Mouse (Mus musculus) hindbrain, embryonic 16.5 days (tissue): ENCODE results near the gene Zfp451. TPM values are rescaled to one million over a fixed set of nuclear protein-coding genes. Genes with fewer than 3 reads are reported as not detected.

ENCODE experiments used
- ATAC-seq: fragments of 200-750 bp; cut with Nextera tagmentation; 2 replicates; pipeline ENCODE4 v1.8.0; 2017; ENCODE audit warnings: moderate TSS enrichment, moderate library complexity
- H3K27ac ChIP-seq: fragments of 300-500 bp; sonication (generic); 2 replicates; pipeline ENCODE4 v1.5.1; 2014; ENCODE audit warnings: low read depth, mild to moderate bottlenecking, control low read depth, low read length, moderate library complexity
- H3K27me3 ChIP-seq: fragments of 300-500 bp; sonication (generic); replicated peaks from 2 replicates; pipeline ENCODE4 v1.6.1; 2014; ENCODE audit warnings: low read length; ENCODE audit not compliant: control insufficient read depth, insufficient read depth
- H3K36me3 ChIP-seq: fragments of 300-500 bp; sonication (generic); 2 replicates; pipeline ENCODE4 v1.6.1; 2014; ENCODE audit warnings: mild to moderate bottlenecking, low read length, moderate library complexity, mixed read lengths; ENCODE audit not compliant: control insufficient read depth, insufficient read depth
- H3K4me1 ChIP-seq: fragments of 300-500 bp; sonication (generic); 2 replicates; pipeline ENCODE4 v1.6.1; 2014; ENCODE audit warnings: low read depth, low read length; ENCODE audit not compliant: control insufficient read depth, insufficient read depth
- H3K4me2 ChIP-seq: fragments of 300-500 bp; sonication (generic); 2 replicates; pipeline ENCODE4 v1.6.1; 2014; ENCODE audit warnings: mild to moderate bottlenecking, low read length, control low read depth, moderate library complexity
- H3K4me3 ChIP-seq: fragments of 300-500 bp; sonication (generic); 2 replicates; pipeline ENCODE4 v1.5.1; 2014; ENCODE audit warnings: mild to moderate bottlenecking, low read length, control low read depth, moderate library complexity
- H3K9ac ChIP-seq: fragments of 300-500 bp; sonication (generic); 2 replicates; pipeline ENCODE4 v1.6.1; 2014; ENCODE audit warnings: low read depth, mild to moderate bottlenecking, control low read depth, low read length, moderate library complexity
- H3K9me3 ChIP-seq: fragments of 300-500 bp; sonication (generic); 2 replicates; pipeline ENCODE4 v1.6.1; 2014; ENCODE audit warnings: mild to moderate bottlenecking, low read length, moderate library complexity; ENCODE audit not compliant: control insufficient read depth
- WGBS: fragments of 180-500 bp; shearing (Covaris S2); extraction: QIAGEN DNeasy Blood & Tissue Kit; methylation state at CpG from one replicate; pipeline ENCODE4 v1.1.7; 2014; 5-methylcytosine and 5-hydroxymethylcytosine counted together
- polyA plus RNA-seq: library from polyadenylated mRNA; unstranded; fragments of >200 nt; fragmentation: Nextera tagmentation; extraction: Ambion mirVana; gene quantifications from 2 replicates; pipeline ENCODE4 v1.2.1, GENCODE M21; 2015

The Zfp451 gene
- polyA plus RNA-seq, 1 experiment from 2014 or later: 30.3 TPM

DNA sequence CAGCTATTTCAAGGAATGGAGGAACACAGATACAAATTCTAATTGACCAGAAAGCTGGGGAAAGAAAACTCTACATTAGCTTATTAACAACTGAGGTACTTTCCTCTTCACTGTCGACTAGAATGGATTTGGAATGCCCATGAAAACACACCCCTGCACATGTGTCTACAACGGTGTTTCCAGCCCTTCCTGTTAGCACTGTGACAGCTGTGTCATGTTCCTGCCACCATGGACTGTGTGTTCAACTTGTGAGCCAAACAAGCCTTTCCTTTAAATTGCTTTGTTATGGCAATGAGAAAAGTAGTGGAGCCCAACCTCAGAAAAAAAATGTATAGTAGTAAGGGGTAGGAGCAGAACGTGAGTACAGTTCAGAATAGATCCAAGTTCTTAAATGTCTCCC lies 25.9 kb downstream of the Zfp451 start:
- WGBS: 71% methylated on average over 3 of the region's 3 CpGs
- no peak for ATAC-seq

DNA sequence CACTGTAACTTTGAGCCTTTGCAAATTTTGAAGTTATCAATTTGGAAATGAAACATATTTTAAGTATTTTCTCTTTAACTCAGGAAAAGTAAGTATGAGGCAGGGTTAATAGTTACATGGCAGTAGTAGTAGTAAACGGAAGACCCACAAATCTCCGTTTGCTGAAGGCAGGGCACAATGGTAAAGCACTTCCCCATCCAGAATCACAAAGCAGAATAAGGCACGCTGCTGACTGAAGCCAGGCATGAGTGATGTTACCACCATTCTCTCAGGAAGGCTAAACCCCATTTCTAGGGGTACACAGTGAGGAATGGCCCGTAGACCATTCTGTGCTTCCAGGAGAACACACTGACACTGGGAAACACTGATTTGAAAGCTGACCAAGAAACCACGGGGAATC lies 26.3 kb downstream of the Zfp451 start:
- H3K9me3 ChIP-seq: no peaks in the 10 kb centered on the region
- H3K36me3 ChIP-seq: 0 out of 2 replicates have a peak, but pooled peaks cover 4% of the 10 kb centered on the region
- no peaks in the 10 kb centered on the region for H3K4me1 ChIP-seq
- H3K9ac ChIP-seq: no peak overlapping the region
- 80% methylated on average over 5 of the region's 5 CpGs for WGBS
- no peak overlapping the region for H3K4me3 ChIP-seq
- no peak overlapping the region for H3K27ac ChIP-seq
- H3K27me3 ChIP-seq: no peaks in the 10 kb centered on the region
- ATAC-seq: no peak
- H3K4me2 ChIP-seq: no peak overlapping the region

More for the DNA sequence above, 25.9 kb downstream of the Zfp451 start:
- Histone ChIP-seq H3K9ac (no peak overlapping the region), H3K4me3 (no peak overlapping the region), H3K4me2 (no peak overlapping the region), H3K9me3 (no peaks in the 10 kb centered on the region), H3K27ac (no peak overlapping the region), H3K4me1 (no peaks in the 10 kb centered on the region), H3K36me3 (0 out of 2 replicates have a peak, but pooled peaks cover 4% of the 10 kb centered on the region), H3K27me3 (no peaks in the 10 kb centered on the region)

DNA sequence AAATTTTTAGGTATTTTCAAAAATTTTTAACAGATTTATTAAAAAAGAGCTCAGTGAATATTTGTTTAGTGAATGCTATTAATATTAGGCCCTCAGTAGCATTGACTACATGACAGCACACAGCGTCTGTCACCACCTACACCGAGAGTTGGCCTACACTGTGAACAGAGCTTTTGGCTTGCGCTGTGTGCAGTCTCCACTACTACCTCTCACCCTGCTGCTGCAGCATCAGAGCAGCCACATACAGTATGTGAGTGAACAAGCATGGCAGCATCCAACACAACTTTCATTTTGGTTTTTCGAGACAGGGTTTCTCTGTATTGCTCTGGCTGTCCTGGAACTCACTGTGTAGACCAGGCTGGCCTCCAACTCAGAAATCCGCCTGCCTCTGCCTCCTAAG lies 29.8 kb downstream of the Zfp451 start:
- WGBS: over 99% methylated on average over 5 of the region's 5 CpGs
- Histone ChIP-seq H3K9ac (no peak overlapping the region), H3K27ac (no peak overlapping the region), H3K4me2 (no peak overlapping the region), H3K9me3 (no peaks in the 10 kb centered on the region), H3K27me3 (no peaks in the 10 kb centered on the region), H3K4me3 (no peak overlapping the region), H3K36me3 (0 out of 2 replicates have a peak, but pooled peaks cover 6% of the 10 kb centered on the region), H3K4me1 (no peaks in the 10 kb centered on the region)
- no peak for ATAC-seq

DNA sequence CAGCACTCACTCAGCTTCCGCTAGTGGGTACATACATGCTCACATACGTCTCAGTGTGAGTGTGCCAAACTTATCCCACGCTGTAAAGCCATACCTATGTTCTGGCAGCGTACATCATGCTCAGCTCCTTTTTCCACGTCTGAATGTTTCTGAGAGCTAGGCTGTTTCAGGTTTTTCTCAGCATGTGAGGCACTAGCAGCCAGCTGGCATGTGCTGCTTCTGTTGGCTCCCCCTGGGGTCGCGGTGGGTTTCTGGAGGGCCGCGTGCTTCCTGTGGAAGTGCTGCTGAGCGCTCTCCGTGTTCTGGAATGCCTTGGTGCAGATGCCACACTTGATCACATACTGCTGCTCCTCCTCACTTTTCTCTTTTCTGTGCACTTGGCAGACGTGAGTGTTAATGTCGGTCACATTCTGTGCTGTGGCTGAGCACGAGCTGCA lies 38.2 kb downstream of the Zfp451 start:
- H3K4me2 ChIP-seq: no peak overlapping the region
- no peak overlapping the region for H3K4me3 ChIP-seq
- H3K9ac ChIP-seq: no peak overlapping the region
- no peaks in the 10 kb centered on the region for H3K4me1 ChIP-seq
- ATAC-seq: peak; percentile 34; the same call in 1 of the 2 replicates
- H3K36me3 ChIP-seq: peaks cover 16% of the 10 kb centered on the region
- no peaks in the 10 kb centered on the region for H3K9me3 ChIP-seq
- no peaks in the 10 kb centered on the region for H3K27me3 ChIP-seq
- no peak overlapping the region for H3K27ac ChIP-seq
- WGBS: 70% methylated on average over 14 of the region's 14 CpGs

DNA sequence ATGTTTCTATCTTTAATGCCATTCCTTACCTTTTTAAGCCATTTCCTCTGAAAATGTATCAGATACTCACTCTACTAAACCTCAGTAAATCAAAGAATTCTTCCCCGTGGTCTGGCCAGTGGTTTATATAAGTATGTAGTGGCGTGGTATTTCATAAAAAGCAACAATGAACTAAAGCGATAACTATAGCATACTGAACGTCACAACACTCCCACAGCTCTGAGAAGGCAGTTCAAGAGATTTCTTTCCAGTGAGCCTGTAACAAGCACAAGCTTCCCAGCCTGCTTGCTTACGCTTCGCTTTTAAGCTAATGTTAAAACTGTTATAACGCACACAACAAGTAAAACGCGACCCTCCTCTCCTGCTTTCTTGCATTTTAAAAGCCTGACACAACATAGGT lies 42.3 kb downstream of the Zfp451 start:
- Histone ChIP-seq H3K4me1 (no peaks in the 10 kb centered on the region), H3K27ac (no peak overlapping the region), H3K27me3 (no peaks in the 10 kb centered on the region), H3K4me2 (no peak overlapping the region), H3K9ac (no peak overlapping the region), H3K36me3 (peaks cover 22% of the 10 kb centered on the region), H3K4me3 (no peak overlapping the region), H3K9me3 (no peaks in the 10 kb centered on the region)
- ATAC-seq: no peak
- WGBS: 97% methylated on average over 9 of the region's 9 CpGs

DNA sequence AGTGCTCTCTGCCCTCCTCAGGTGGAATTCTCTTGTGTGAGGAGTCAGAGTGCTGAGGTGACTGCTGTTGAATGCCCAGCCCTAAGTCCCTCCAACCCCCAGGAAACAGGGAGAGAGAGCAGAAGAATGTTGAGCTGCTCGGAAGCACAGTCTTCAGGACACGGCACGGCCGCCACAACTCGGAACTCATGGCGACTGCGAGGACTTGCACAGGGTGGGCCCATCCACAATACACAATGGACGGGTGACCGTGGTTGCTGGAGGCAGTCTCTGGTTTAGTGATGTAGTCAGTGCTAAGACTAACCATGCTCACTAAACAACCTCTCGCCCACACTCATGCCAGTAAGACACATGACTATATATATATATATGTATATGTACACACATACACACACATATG lies 42.8 kb downstream of the Zfp451 start:
- H3K4me1 ChIP-seq: no peaks in the 10 kb centered on the region
- WGBS: 92% methylated on average over 10 of the region's 10 CpGs
- H3K36me3 ChIP-seq: peaks cover 20% of the 10 kb centered on the region
- no peak for ATAC-seq
- H3K9ac ChIP-seq: no peak overlapping the region
- H3K27me3 ChIP-seq: no peaks in the 10 kb centered on the region
- H3K4me2 ChIP-seq: no peak overlapping the region
- H3K27ac ChIP-seq: no peak overlapping the region
- no peak overlapping the region for H3K4me3 ChIP-seq
- no peaks in the 10 kb centered on the region for H3K9me3 ChIP-seq

DNA sequence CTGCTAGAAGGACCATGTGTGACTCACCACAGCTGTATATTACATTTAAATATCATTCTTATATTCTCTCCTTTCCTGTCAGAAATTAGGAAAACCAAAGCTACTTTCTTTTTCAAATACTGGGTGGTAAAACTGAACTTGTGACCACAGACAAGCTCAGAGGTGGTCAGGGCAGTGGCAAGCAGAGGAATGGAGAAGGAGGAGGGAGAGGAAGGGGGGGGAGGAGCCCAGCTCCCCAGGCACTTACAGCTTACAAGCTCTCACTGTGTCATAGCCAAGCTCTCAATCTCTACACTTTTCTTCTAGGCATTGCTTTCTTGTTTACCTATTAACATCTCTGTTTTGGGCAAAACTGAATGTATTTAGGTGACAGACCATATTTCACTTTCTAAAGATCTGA lies 45.6 kb downstream of the Zfp451 start:
- peaks cover 15% of the 10 kb centered on the region for H3K36me3 ChIP-seq
- H3K9me3 ChIP-seq: no peaks in the 10 kb centered on the region
- H3K9ac ChIP-seq: no peak overlapping the region
- no peak overlapping the region for H3K27ac ChIP-seq
- no peaks in the 10 kb centered on the region for H3K4me1 ChIP-seq
- H3K4me3 ChIP-seq: no peak overlapping the region
- no peak overlapping the region for H3K4me2 ChIP-seq
- no peaks in the 10 kb centered on the region for H3K27me3 ChIP-seq
- no peak for ATAC-seq

DNA sequence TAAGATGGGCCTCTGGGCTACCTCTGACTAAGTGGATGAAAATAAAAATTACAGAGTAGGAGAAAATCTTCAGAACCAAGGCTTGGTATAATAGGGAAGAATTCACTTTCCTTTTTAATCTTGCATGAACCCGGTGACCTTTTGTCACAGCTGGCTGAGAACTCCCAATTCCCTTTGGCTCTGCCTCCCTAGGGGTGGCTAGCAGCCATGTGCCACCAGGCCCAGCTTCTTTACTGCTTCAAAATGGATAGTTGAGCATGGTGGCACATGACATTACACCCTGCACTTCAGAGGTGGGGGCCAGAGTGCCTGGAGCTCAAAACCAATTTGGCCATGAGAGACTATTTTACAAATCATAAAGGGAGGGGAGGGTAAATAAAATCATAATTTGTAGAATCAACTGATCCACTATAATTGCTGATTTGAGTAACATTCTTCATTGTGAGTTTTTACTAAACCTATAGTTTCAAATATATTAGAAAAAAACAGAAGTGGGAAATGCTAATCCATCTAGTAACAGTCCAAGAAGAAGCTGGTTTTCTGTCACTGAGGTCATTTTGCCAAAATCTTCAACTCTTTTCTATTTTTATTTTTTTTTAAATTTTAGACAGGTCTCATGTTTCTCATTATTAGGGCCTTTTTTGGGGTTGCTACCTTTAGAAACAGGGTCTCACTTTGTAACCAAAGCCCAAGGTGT lies 46.2 kb downstream of the Zfp451 start:
- no peaks in the 10 kb centered on the region for H3K4me1 ChIP-seq
- ATAC-seq: no peak
- no peak overlapping the region for H3K4me3 ChIP-seq
- no peak overlapping the region for H3K27ac ChIP-seq
- H3K9me3 ChIP-seq: no peaks in the 10 kb centered on the region
- WGBS: 82% methylated on average over 1 of the region's 1 CpGs
- peaks cover 15% of the 10 kb centered on the region for H3K36me3 ChIP-seq
- no peak overlapping the region for H3K9ac ChIP-seq
- no peaks in the 10 kb centered on the region for H3K27me3 ChIP-seq
- no peak overlapping the region for H3K4me2 ChIP-seq

DNA sequence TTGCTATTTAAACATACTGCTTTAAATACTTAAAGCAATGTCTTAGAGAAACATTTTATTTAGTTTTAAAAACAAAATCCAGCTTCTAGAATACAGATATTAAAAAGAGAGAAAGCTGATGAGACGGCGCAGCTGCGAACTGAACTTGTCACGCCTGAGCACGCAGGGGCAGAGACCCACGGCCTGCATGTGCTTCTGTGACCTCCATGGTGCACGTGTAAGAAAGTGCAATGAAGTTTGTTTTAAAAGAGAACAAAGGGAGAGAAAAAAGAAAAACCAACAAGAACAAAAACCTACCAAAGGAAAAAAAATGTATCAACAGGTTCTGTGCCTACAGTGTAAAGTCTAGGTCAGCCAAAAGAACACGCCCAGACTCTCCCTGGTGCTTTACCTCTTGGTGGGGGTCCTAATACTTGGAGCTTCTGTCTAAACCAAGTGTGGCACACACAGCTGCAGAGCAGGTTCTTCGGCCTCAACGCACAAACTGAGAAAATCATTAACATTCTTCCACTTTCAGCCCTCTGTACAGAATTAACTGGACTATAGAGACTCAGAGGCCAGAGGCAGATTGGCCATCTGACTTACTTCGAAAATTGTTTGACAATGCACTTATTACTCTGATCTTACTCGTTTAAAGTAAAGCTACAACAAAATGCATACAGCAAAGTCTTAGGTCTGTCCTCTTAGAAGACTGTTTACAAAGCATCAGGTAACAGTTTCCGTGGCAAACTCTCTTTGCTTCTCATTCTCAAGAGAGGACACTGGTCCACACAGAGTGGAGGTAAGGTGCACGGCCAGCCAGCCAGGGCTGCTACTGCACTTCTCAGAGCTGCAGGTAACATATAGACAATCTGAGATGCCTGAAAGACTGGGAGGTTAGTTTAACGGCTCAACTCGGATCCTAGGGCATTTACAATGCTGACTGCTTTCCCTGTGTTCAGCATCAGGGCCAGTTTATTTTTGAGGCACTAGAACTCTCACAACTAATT lies 47.6 kb downstream of the Zfp451 start:
- peaks cover 15% of the 10 kb centered on the region for H3K36me3 ChIP-seq
- H3K27me3 ChIP-seq: no peaks in the 10 kb centered on the region
- no peak overlapping the region for H3K4me3 ChIP-seq
- H3K4me1 ChIP-seq: no peaks in the 10 kb centered on the region
- 78% methylated on average over 16 of the region's 16 CpGs for WGBS
- no peak overlapping the region for H3K4me2 ChIP-seq
- H3K9me3 ChIP-seq: no peaks in the 10 kb centered on the region
- H3K9ac ChIP-seq: no peak overlapping the region
- H3K27ac ChIP-seq: no peak overlapping the region
- no peak for ATAC-seq
